Mouse (Mus musculus): Measurements from ENCODE around the gene Nhp2.

Gene Nhp2

DNA sequence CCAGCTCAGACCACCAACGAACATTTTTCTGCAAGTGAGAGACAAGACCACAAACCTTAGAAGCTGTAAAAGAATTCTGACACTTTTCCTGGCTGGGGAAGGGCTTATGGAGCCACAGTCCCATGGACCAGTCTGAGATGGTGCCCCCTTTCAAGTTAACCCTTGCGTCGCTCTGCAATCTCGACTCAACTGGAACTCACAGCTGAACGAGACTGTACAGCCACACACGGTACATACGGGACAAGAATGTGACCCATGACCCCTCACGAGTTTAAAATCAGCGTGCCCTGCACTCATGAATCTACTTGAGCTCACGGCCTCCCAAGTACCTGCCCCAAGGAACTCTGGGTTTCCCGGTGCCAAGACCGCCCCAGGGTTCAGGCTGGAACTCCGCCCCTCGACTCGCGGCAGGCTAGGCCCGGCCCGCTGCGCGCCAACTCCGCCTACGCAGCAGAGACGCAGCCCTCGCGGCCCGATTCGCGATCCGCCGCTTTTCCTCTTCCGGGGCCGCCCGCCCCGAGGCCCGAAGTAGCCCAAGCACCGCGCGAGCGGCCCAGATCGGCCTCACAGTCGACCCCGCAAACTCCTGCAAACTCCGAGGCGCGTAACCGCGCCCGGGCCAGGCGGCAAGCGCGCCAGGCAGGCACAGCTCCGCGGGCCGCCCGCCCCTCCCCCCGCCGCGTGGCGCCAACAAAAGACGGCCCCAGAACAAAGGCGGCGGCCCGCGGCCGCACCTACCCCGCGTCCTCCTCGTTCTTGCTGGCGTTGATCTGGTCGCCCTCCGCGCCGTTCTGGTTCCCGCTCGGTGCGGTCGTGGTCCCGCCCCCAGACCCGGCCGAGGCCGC is 13.7 kb upstream of the Nhp2 start:
- in situ Hi-C loops (cut with MboI; ENCODE audit: unreplicated experiment in 2 of 2) = loop anchor here in 1 of 2 experiments (10.0 to 25.0 kb wide), 2 partner anchors 389 to 1706 kb away; partner anchors contain the start of genes Hspa4 and Zcchc10

DNA sequence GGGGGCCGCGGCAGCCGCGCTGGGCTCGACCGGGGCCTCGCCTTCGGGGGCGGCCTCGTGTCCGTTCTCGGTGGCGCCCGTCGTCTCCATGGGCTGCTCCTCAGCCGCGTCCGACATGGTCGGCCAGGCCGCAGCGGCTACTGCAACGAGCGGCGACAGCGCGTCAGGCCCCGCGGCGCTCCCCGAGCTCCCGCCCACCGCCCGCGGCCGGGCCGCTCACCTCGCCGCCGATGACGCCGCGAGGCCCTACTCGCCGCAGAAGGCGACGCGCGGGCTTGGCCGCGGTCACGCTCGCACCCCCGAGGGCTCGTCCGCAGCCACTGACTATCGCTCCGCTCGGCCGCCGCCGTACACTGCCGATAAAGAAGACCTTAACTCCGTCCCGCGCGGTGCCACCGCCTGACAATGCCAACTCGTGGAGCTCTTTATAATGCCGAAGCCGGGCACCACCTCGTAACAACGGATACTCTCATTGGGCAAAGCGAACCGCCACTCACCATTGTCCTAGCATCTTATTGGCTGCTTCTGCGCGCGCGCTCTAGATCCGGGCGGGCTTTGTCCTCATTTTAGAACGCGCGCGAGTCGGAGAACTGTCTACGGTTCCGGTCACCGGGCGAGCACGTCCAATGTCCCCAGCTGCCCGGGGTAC is 13.0 kb upstream of the Nhp2 start, which contains the start of gene Hnrnpab:
Hnrnpab (minus strand) TSS at position 401 of the 649 bp plus-strand sequence.
- in situ Hi-C loops (cut with MboI; ENCODE audit: unreplicated experiment in 2 of 2) = loop anchor here in 1 of 2 experiments (10.0 to 25.0 kb wide), 2 partner anchors 388 to 1706 kb away; partner anchors contain the start of genes Hspa4 and Zcchc10

- in situ Hi-C loops (cut with MboI; ENCODE audit: unreplicated experiment in 2 of 2) = loop anchor here in 1 of 2 experiments (10.0 to 25.0 kb wide), 2 partner anchors 388 to 1705 kb away; partner anchors contain the start of genes Hspa4 and Zcchc10
Observed at GRCm38 (mm10) chr11:51607096-51607738, 12.3 kb upstream of the Nhp2 start.

DNA sequence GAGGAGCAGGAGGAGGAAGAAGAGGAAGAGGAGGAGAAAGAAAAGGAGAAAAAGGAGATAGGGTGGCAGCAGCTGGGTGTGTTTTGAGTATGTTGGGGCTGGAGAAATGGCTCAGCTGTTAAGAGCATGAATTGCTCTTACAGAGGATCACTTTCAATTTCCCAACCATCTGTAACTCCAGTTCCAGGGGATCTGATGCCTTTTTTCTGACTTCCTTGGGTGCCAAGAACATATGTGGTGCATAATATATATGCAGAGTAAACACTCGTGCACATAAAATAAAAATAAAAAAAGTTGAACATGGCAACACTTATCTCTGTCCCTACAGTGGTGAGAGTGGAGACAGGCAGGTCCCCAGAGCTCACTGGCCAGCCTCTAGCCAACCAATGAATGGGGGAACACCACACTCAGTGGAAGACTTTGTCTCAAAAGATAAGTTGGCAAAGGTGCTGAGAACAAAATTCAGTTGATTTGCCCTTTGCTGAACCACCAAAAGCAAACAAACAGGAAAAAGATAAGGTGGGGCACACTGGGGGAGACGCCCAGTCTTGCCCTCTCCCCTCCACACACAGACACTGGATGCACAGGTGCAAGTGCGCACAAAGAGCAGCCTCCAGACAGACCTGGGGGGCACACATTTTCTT is 10.1 kb upstream of the Nhp2 start:
- in situ Hi-C loops (cut with MboI; ENCODE audit: unreplicated experiment in 2 of 2) = loop anchor here in 1 of 2 experiments (10.0 to 25.0 kb wide), 2 partner anchors 385 to 1703 kb away; partner anchors contain the start of genes Hspa4 and Zcchc10

DNA sequence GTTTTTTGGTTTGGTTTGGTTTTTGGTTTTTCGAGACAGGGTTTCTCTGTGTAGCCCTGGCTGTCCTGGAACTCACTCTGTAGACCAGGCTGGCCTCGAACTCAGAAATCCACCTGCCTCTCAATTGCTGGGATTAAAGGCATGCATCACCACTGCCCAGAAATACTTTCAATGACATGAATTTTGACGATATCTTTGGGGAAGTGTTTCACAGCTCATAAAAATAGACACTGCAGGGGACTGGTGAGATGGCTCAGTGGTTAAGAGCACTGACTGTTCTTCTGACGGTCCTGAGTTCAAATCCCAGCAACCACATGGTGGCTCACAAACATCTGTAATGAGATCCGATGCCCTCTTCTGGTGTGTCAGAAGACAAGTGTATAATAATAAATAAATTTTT is 9.6 kb upstream of the Nhp2 start:
- in situ Hi-C loops (cut with MboI; ENCODE audit: unreplicated experiment in 2 of 2) = loop anchor here in 1 of 2 experiments (10.0 to 25.0 kb wide), 2 partner anchors 385 to 1702 kb away; partner anchors contain the start of genes Hspa4 and Zcchc10

GRCm38 (mm10) chr11:51614256-51614655 is 5.3 kb upstream of the Nhp2 start:
- in situ Hi-C loops (cut with MboI; ENCODE audit: unreplicated experiment in 2 of 2) = loop anchor here in 1 of 2 experiments (25.0 kb wide), 1 partner anchor 1698 kb away; the partner anchor contains the start of genes Hspa4 and Zcchc10

DNA sequence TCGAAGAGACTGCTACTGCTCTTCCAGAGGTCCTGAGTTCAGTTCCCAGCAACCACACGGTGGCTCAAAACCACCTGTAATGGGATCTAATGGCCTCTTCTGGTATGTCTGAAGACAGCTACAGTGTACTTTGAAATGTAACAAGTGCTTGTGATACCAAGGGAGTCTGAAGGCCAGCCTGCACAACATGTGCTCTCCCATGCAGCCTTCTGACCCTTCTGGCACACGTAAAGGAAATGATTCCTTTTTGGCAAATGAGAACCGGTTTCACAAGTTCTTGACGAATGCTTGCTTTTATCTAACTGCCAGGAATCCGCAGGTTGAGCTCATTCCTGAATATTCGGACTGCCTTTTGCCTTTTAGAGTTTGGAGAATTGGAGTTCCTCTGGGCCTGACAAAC is 4.4 kb upstream of the Nhp2 start:
- in situ Hi-C loops (cut with MboI; ENCODE audit: unreplicated experiment in 2 of 2) = loop anchor here (5.0 to 25.0 kb wide), 4 partner anchors 37 to 1697 kb away; partner anchors contain the start of genes D930048N14Rik (in 2 of the 2), N4bp3 (in 2 of the 2), Hspa4 (in 1 of the 2) and Zcchc10 (in 1 of the 2)

GRCm38 (mm10) chr11:51615601-51616000 is 3.9 kb upstream of the Nhp2 start:
- in situ Hi-C loops (cut with MboI; ENCODE audit: unreplicated experiment in 2 of 2) = loop anchor here (5.0 to 25.0 kb wide), 4 partner anchors 37 to 1697 kb away; partner anchors contain the start of genes D930048N14Rik (in 2 of the 2), N4bp3 (in 2 of the 2), Hspa4 (in 1 of the 2) and Zcchc10 (in 1 of the 2)

GRCm38 (mm10) chr11:51616113-51616512 is 3.4 kb upstream of the Nhp2 start:
- in situ Hi-C loops (cut with MboI; ENCODE audit: unreplicated experiment in 2 of 2) = loop anchor here (5.0 to 25.0 kb wide), 4 partner anchors 36 to 1696 kb away; partner anchors contain the start of genes D930048N14Rik (in 2 of the 2), N4bp3 (in 2 of the 2), Hspa4 (in 1 of the 2) and Zcchc10 (in 1 of the 2)

- in situ Hi-C loops (cut with MboI; ENCODE audit: unreplicated experiment in 2 of 2) = loop anchor here (5.0 to 25.0 kb wide), 4 partner anchors 35 to 1695 kb away; partner anchors contain the start of genes D930048N14Rik (in 2 of the 2), N4bp3 (in 2 of the 2), Hspa4 (in 1 of the 2) and Zcchc10 (in 1 of the 2)
Observed at GRCm38 (mm10) chr11:51617693-51618092, 1.8 kb upstream of the Nhp2 start.

DNA sequence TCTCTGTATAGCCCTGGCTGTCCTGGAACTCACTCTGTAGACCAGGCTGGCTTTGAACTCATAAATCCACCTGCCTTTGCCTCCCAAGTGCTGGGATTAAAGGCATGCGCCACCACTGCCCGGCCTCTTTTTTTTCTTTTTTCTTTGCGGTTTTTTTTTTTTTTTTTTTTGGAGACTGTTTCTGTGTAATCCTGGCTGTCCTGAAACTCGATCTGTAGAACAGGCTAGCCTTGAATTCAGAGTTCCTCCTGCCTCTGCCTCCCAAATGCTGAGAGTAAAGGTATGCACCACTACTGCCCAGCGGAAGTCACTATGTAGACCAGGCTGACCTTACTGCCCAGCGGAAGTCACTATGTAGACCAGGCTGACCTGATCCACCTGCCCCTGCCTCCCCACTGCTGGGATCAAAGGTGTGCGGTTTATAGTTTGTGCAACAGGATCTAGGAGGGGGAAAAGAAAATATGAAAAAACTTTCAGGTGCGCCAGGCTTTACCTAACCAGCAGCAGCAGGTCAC is 584 bp upstream of the Nhp2 start:
- in situ Hi-C loops (cut with MboI; ENCODE audit: unreplicated experiment in 2 of 2) = loop anchor here (5.0 to 25.0 kb wide), 4 partner anchors 33 to 1693 kb away; partner anchors contain the start of genes D930048N14Rik (in 2 of the 2), N4bp3 (in 2 of the 2), Hspa4 (in 1 of the 2) and Zcchc10 (in 1 of the 2)

DNA sequence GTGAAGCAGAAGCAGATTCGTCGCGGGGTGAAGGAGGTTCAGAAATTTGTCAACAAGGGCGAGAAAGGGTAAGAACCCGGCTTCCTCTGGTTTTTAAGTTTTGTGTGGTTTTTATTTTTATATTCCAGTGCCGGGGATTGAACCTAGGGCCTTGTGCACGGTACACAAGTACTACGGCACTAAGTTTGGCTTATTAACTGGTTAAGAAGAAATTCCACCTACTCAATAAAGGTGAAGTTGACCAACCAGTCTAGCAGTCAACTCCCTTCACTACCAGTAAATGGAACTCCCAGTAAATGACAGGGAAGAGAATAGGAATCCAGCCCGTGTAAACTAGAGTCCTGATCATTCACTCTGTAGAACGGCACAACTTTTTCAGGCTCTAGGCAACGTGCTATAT is 549 bp downstream of the Nhp2 start:
- in situ Hi-C loops (cut with MboI; ENCODE audit: unreplicated experiment in 2 of 2) = loop anchor here in 1 of 2 experiments (25.0 kb wide), 1 partner anchor 1692 kb away; the partner anchor contains the start of genes Hspa4 and Zcchc10

- in situ Hi-C loops (cut with MboI; ENCODE audit: unreplicated experiment in 2 of 2) = loop anchor here in 1 of 2 experiments (25.0 kb wide), 1 partner anchor 1691 kb away; the partner anchor contains the start of genes Hspa4 and Zcchc10
Observed at GRCm38 (mm10) chr11:51621776-51622175, 2.2 kb downstream of the Nhp2 start.

GRCm38 (mm10) chr11:51622971-51623491 is 3.5 kb downstream of the Nhp2 start:
- in situ Hi-C loops (cut with MboI; ENCODE audit: unreplicated experiment in 2 of 2) = loop anchor here in 1 of 2 experiments (25.0 kb wide), 1 partner anchor 1689 kb away; the partner anchor contains the start of genes Hspa4 and Zcchc10

- in situ Hi-C loops (cut with MboI; ENCODE audit: unreplicated experiment in 2 of 2) = no loop called here
Observed at GRCm38 (mm10) chr11:51625187-51625820, 5.8 kb downstream of the Nhp2 start.

DNA sequence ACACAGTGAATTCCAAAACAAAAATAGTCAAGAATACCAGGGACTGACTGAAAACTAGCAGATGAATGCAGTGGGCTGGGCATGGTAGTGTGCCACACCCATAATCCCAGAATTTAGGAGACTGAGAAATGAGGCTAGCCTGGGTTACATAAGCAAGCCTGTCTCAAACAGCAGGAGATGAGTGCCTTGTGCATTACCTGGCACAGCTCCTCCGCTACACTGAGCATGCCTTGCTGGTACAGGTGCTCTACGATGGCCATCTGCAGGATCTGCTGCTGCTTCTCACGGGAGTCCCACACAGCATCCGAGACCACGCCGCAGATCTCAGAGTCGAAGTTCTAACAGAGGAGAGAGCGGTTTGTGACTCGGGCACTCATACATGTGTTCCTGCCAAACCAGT is 7.9 kb downstream of the Nhp2 start:
- in situ Hi-C loops (cut with MboI; ENCODE audit: unreplicated experiment in 2 of 2) = no loop called here

- in situ Hi-C loops (cut with MboI; ENCODE audit: unreplicated experiment in 2 of 2) = no loop called here
Observed at GRCm38 (mm10) chr11:51627907-51628306, 8.4 kb downstream of the Nhp2 start.
